Mouse (Mus musculus) limb, embryonic 14.5 days (tissue): Measurements from ENCODE around the gene Cebpa. TPM values are rescaled to one million over a fixed set of nuclear protein-coding genes. Genes with fewer than 3 reads are reported as not detected.

Source experiments
- ATAC-seq: fragments of 200-750 bp; cut with Nextera tagmentation; 2 replicates; pipeline ENCODE4 v1.8.0; 2017; ENCODE audit warnings: low read depth, moderate number of reproducible peaks, moderate TSS enrichment; ENCODE audit not compliant: low FRiP score
- DNase-seq: peaks from one replicate; pipeline ENCODE4 v3.0.0-alpha.2; 2015; ENCODE audit warnings: low spot score
- H3K27ac ChIP-seq: fragments of 300-500 bp; sonication (generic); replicated peaks from 2 replicates; pipeline ENCODE4 v1.5.1; 2014; ENCODE audit warnings: low read depth, mild to moderate bottlenecking, low read length, moderate library complexity, mixed read lengths
- H3K27me3 ChIP-seq: fragments of 300-500 bp; sonication (generic); 2 replicates; pipeline ENCODE4 v1.6.1; 2014; ENCODE audit warnings: low read length, mixed read lengths; ENCODE audit not compliant: control insufficient read depth, insufficient read depth
- H3K36me3 ChIP-seq: fragments of 300-500 bp; sonication (generic); 2 replicates; pipeline ENCODE4 v1.6.1; 2014; ENCODE audit warnings: mild to moderate bottlenecking, low read length, moderate library complexity, mixed read lengths; ENCODE audit not compliant: control insufficient read depth, insufficient read depth
- H3K4me1 ChIP-seq: fragments of 300-500 bp; sonication (generic); 2 replicates; pipeline ENCODE4 v1.6.1; 2014; ENCODE audit warnings: antibody characterized with exemption, low read length, mixed read lengths; ENCODE audit not compliant: control insufficient read depth, insufficient read depth
- H3K4me2 ChIP-seq: fragments of 300-500 bp; sonication (generic); replicated peaks from 2 replicates; pipeline ENCODE4 v1.6.1; 2014; ENCODE audit warnings: low read depth, mild to moderate bottlenecking, low read length, moderate library complexity; ENCODE audit not compliant: severe bottlenecking
- H3K4me3 ChIP-seq: fragments of 300-500 bp; sonication (generic); replicated peaks from 2 replicates; pipeline ENCODE4 v1.5.1; 2014; ENCODE audit warnings: low read length
- H3K9ac ChIP-seq: fragments of 300-500 bp; sonication (generic); 2 replicates; pipeline ENCODE4 v1.6.1; 2014; ENCODE audit warnings: mild to moderate bottlenecking, low read depth, low read length, moderate library complexity; ENCODE audit not compliant: severe bottlenecking
- H3K9me3 ChIP-seq: fragments of 300-500 bp; sonication (generic); 2 replicates; pipeline ENCODE4 v1.6.1; 2016; ENCODE audit warnings: low read length; ENCODE audit not compliant: control insufficient read depth
- POLR2A ChIP-seq: fragments of 200-500 bp; IDR thresholded peaks from 2 replicates; pipeline ENCODE4 v1.8.0; 2012; ENCODE audit warnings: inconsistent platforms, mild to moderate bottlenecking, moderate library complexity, borderline replicate concordance; ENCODE audit not compliant: insufficient read depth, insufficient read length; ENCODE audit errors: extremely low read depth
- WGBS: fragments of 180-500 bp; shearing (Covaris S2); extraction: QIAGEN DNeasy Blood & Tissue Kit; methylation state at CpG from one replicate; pipeline ENCODE4 v1.1.7; 2014; 5-methylcytosine and 5-hydroxymethylcytosine counted together
- polyA plus RNA-seq, 2 experiments: library from polyadenylated mRNA; depleted of rRNA in 1 of 2; stranded (reverse) in 1 of 2; unstranded in 1 of 2; fragments of >200 nt; fragmentation: Nextera tagmentation in 1 of 2; extraction: Ambion mirVana in 1 of 2; gene quantifications; 2 replicates each; pipeline versions ENCODE4 v1.2.1 to v1.2.3; 2012 to 2014

Gene Cebpa
- polyA plus RNA-seq (2012; rRNA removed) (23.6 and 25.4 TPM in 2 replicates), polyA plus RNA-seq (2014; fragmentation: Nextera tagmentation; extraction: Ambion mirVana) (13.0 and 14.6 TPM in 2 replicates)

DNA sequence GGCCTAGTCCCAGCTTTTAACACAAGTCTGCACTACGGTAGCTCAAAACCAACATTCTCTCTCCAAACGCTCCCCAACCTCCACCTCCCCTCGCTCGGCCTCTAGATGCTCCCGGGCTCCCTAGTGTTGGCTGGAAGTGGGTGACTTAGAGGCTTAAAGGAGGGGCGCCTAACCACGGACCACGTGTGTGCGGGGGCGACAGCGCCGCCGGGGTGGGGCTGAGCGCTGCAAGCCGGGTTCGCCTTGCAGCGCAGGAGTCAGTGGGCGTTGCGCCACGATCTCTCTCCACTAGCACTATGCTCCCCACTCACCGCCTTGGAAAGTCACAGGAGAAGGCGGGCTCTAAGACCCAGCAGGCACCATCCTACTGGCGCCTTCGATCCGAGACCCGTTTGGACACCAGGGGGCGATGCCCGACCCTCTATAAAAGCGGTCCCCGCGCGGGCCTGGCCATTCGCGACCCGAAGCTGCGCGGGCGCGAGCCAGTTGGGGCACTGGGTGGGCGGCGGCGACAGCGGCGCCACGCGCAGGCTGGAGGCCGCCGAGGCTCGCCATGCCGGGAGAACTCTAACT lies at the start of gene Cebpa:
TSS of gene Cebpa (plus strand) at position 453 of the 573 bp plus-strand sequence.
- peaks cover 7% of the 10 kb centered on the region for H3K4me1 ChIP-seq

DNA sequence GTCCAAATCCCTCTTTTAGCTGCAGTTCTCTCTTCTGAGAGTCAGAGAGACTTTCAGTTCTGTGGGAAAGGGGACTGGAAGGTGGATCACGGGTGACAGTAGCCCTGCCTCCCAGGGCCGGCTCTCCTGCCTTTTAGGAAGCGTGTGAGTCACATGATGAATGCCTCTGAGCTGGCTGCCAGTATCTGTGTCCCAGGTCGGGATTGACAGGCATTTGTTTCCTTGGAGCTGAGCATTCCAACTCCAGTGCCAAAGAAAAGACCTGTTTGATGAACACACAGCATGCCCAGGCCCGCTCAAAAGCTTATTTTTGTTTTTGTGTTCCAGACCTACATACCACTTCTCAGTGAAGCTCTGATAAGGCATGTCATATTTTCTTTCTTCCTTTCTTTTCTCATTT lies 42.4 kb upstream of the Cebpa start:
- H3K9ac ChIP-seq: no peak overlapping the region
- H3K4me1 ChIP-seq: peaks cover 6% of the 10 kb centered on the region; the same call in 1 of the 2 replicates
- H3K27me3 ChIP-seq: no peaks in the 10 kb centered on the region
- ATAC-seq (no peak), DNase-seq (peak; percentile 37)
- no peak overlapping the region for H3K4me3 ChIP-seq
- no peak overlapping the region for H3K27ac ChIP-seq
- no peak overlapping the region for H3K4me2 ChIP-seq
- no peaks in the 10 kb centered on the region for H3K36me3 ChIP-seq
- WGBS: 53% methylated on average over 5 of the region's 5 CpGs
- TF ChIP-seq POLR2A: no peak
- no peaks in the 10 kb centered on the region for H3K9me3 ChIP-seq

More for the DNA sequence above, at the start of gene Cebpa:
- Histone ChIP-seq H3K4me3 (peak within 1 kb of the TSS; percentile 58), H3K9me3 (no peaks in the 10 kb centered on the region), H3K4me2 (peak within 1 kb of the TSS; percentile 86), H3K9ac (peak within 1 kb of the TSS; percentile 61), H3K36me3 (no peaks in the 10 kb centered on the region), H3K27me3 (peaks cover 49% of the 10 kb centered on the region), H3K27ac (peak within 1 kb of the TSS; percentile 59)
- peak; percentile 88; the same call in 1 of the 2 replicates for TF ChIP-seq POLR2A
- ATAC-seq (peak; percentile 93), DNase-seq (peak; percentile 96)
- WGBS: under 1% methylated on average over 34 of the region's 50 CpGs

DNA sequence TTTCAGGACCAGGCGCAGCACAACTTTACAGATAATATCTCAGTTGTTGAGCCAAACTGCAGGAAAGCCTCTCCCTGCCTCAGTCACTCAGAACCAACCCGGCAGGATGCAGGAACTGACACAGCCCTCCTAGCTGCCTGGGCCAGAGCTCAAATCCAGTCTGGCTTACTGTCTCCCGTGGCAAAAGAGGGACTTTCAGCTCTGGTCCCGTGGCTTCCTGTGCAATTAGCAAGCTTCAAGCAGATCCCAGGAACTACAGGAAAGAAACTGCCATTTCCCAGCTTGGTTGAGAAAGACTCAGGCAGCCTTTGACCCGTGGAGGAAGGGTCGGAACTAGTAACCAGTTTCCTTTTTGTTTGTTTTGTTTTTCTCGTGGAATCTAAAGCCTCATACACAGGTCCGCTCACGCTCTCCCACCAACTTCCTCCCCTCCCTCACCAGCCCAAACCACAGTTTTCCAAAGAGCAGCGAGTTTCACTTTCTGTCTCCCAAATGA lies 38.2 kb upstream of the Cebpa start:
- Histone ChIP-seq H3K4me1 (peaks cover 6% of the 10 kb centered on the region; the same call in 1 of the 2 replicates), H3K4me2 (no peak overlapping the region; the same call in 1 of the 2 replicates), H3K27ac (0 out of 2 replicates have a peak overlapping the region, but pooled peaks have one; percentile 3), H3K9me3 (no peaks in the 10 kb centered on the region), H3K36me3 (no peaks in the 10 kb centered on the region), H3K4me3 (no peak overlapping the region), H3K9ac (no peak overlapping the region), H3K27me3 (no peaks in the 10 kb centered on the region)
- TF ChIP-seq POLR2A: no peak
- DNase-seq (peak; percentile 13), ATAC-seq (no peak)
- 30% methylated on average over 10 of the region's 10 CpGs for WGBS

DNA sequence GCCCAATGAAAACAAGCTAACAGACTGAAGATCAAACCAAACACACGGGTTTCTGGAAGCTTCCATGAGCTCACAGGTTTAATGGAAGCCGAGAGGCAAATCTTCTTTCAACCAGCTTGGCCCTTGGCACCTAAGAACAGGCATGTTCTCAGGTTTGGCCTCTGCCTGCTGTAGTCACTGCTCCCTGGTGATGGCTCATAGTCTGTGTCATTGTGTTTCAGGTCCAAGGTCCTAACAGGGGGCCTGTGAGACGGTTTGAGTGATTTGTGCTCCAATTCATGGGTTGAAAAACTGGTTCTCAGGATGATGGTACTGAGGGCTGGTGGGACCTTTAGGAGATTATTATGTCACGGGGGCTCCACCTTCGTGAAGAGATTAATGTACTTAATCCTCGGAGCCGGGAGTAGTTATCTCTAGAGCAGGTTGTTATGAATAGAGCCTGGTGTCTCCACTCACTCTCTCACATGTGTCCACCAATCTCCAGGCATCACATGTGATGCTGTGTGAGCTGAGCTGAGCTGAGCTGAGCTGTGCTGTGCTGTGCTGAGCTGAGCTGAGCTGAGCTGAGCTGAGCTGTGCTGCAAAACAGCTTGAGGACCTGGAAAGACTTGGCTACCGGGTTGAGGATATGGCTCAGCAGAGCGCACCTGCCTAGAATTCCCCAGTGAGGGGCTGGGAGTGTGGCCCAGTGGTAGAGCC lies 37.5 kb upstream of the Cebpa start:
- Histone ChIP-seq H3K27me3 (no peaks in the 10 kb centered on the region), H3K9me3 (no peaks in the 10 kb centered on the region), H3K4me2 (no peak overlapping the region), H3K27ac (no peak overlapping the region), H3K36me3 (no peaks in the 10 kb centered on the region), H3K4me3 (no peak overlapping the region), H3K9ac (no peak overlapping the region), H3K4me1 (peaks cover 6% of the 10 kb centered on the region; the same call in 1 of the 2 replicates)
- ATAC-seq (no peak), DNase-seq (no peak)
- WGBS: 78% methylated on average over 9 of the region's 9 CpGs
- TF ChIP-seq POLR2A: no peak

DNA sequence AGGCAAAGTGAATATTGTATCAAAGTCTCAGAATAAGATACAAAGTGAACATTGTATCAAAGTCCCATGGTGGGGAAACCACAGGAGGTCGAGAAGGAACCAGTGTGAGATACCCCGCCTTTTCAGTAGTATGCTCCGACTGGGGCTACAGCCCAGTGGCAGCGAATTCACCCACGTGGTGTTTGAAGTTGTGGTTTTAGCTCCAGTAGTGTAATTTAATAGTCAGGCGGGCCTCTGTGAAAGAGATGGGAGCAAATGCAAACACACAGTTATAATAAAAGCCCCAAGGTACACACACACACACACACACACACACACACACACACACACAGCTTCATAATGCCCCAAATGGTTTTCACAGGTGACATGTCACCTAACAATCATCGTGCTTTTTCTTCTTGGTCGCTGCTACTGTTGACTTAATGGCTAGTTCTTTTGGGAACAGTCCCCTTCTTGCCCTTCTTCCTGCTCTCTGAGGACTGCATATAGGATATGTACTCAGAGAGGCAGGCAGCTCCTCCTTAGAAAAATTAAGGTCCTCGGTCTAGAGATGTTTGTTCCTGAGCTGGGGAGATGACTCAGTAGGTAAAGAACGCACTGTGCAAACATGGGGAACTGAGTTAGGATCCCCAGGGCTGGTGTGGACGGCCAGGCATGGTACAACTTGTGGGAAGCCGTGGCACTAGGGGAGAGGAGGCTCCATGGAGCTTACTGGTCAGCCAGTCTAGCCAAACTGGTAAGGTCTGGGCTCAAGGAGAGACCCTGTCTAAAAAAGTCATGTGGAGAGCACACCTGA lies 34.3 kb upstream of the Cebpa start:
- Histone ChIP-seq H3K9ac (no peak overlapping the region), H3K27ac (no peak overlapping the region), H3K9me3 (no peaks in the 10 kb centered on the region), H3K4me3 (no peak overlapping the region), H3K4me1 (peaks cover 6% of the 10 kb centered on the region; the same call in 1 of the 2 replicates), H3K27me3 (no peaks in the 10 kb centered on the region), H3K4me2 (no peak overlapping the region), H3K36me3 (no peaks in the 10 kb centered on the region)
- ATAC-seq (no peak), DNase-seq (no peak)
- 67% methylated on average over 12 of the region's 12 CpGs for WGBS
- TF ChIP-seq POLR2A: no peak
